Mouse (Mus musculus) limb, embryonic 13.5 days (tissue): ENCODE measurements at regions not wholly inside any gene's neighbourhood (a gene's known extent, or its start where the extent isn't known, plus 50 kb on each side); places are given as distances from the start of the nearest gene placed in this dataset.

Experiments used
- ATAC-seq: fragments of 200-750 bp; cut with Nextera tagmentation; 2 replicates; pipeline ENCODE4 v1.8.0; 2017; ENCODE audit warnings: low read depth, moderate number of reproducible peaks, moderate TSS enrichment; ENCODE audit not compliant: low FRiP score
- H3K27ac ChIP-seq: fragments of 300-500 bp; sonication (generic); 2 replicates; pipeline ENCODE4 v1.5.1; 2015; ENCODE audit warnings: inconsistent platforms, mild to moderate bottlenecking, moderate library complexity
- H3K27me3 ChIP-seq: fragments of 300-500 bp; sonication (generic); 2 replicates; pipeline ENCODE4 v1.6.1; 2015; ENCODE audit warnings: mild to moderate bottlenecking, inconsistent platforms
- H3K36me3 ChIP-seq: fragments of 300-500 bp; sonication (generic); 2 replicates; pipeline ENCODE4 v1.6.1; 2015; ENCODE audit warnings: inconsistent platforms, mild to moderate bottlenecking, moderate library complexity
- H3K4me1 ChIP-seq: fragments of 300-500 bp; sonication (generic); 2 replicates; pipeline ENCODE4 v1.6.1; 2015; ENCODE audit warnings: inconsistent platforms
- H3K4me2 ChIP-seq: fragments of 300-500 bp; sonication (generic); replicated peaks from 2 replicates; pipeline ENCODE4 v1.6.1; 2015; ENCODE audit warnings: inconsistent platforms, mild to moderate bottlenecking, moderate library complexity
- H3K4me3 ChIP-seq: fragments of 300-500 bp; sonication (generic); 2 replicates; pipeline ENCODE4 v1.5.1; 2015; ENCODE audit warnings: moderate library complexity, mild to moderate bottlenecking, inconsistent platforms
- H3K9ac ChIP-seq: fragments of 300-500 bp; sonication (generic); 2 replicates; pipeline ENCODE4 v1.6.1; 2015; ENCODE audit warnings: mild to moderate bottlenecking, inconsistent platforms
- H3K9me3 ChIP-seq: fragments of 300-500 bp; sonication (generic); 2 replicates; pipeline ENCODE4 v1.6.1; 2016; ENCODE audit warnings: inconsistent platforms
- WGBS: fragments of 180-500 bp; shearing (Covaris S2); methylation state at CpG from one replicate; pipeline ENCODE4 v1.1.7; 2015; 5-methylcytosine and 5-hydroxymethylcytosine counted together

DNA sequence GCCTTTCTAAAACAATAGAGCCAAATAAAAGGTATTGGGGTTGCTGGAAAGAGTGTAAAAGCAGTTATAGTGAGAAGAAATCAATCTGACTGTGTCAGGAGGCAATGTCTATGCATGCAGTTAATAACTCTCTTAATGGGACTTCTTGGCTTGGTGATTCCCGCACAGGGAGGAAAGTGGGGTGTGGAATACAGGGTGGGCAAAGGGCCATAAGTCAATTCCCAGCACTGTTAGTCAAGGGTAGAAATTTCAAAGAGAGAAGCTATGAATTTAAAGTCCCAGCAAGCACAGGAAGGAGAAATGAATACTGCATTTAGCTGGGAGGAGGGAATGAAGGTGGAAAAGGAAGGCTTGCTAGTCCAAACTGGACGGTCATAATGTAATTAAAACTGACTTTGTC, 183.0 kb upstream of the Tle1 start:
- H3K4me2 ChIP-seq: no peak overlapping the region
- no peak overlapping the region for H3K27ac ChIP-seq
- no peak overlapping the region for H3K9ac ChIP-seq
- no peaks in the 10 kb centered on the region for H3K36me3 ChIP-seq
- peaks cover 3% of the 10 kb centered on the region; the same call in 1 of the 2 replicates for H3K27me3 ChIP-seq
- no peaks in the 10 kb centered on the region for H3K9me3 ChIP-seq
- no peak for ATAC-seq
- peaks cover 35% of the 10 kb centered on the region for H3K4me1 ChIP-seq
- no peak overlapping the region for H3K4me3 ChIP-seq
- 41% methylated on average over 2 of the region's 2 CpGs for WGBS

DNA sequence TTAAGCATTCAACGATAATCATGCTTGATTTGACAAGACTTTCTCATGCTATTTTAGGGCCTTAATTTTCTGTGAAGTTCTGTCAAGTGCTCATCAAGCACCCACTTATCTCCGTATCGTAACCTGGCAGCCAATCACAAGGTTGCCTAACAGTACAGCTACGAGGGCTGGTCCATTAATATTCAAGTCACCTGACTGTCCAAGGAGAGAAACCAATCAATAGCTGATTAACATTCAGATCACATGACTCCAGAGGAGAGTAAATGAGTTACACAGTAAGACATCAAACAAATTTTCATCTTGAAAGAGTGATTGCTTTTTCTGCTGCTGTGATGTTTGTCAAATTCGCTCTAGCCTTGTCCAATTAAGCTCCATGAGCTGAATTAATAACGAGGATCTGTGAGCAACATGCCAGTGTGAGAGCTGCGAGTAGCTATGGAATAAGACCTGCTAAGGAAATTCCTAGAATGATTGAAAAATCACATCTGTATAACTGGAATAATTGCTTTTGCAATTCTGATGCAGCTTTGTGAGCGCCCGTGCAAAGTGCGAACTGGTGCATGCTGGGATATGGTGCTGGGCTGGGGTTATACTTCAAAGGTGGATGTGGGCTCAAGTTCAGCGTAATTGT, 181.9 kb upstream of the Tle1 start:
- peaks cover 3% of the 10 kb centered on the region; the same call in 1 of the 2 replicates for H3K27me3 ChIP-seq
- no peaks in the 10 kb centered on the region for H3K36me3 ChIP-seq
- H3K4me1 ChIP-seq: peaks cover 35% of the 10 kb centered on the region
- no peaks in the 10 kb centered on the region for H3K9me3 ChIP-seq
- H3K4me3 ChIP-seq: no peak overlapping the region
- WGBS: 75% methylated on average over 11 of the region's 11 CpGs
- ATAC-seq: no peak
- no peak overlapping the region for H3K27ac ChIP-seq
- no peak overlapping the region for H3K9ac ChIP-seq
- no peak overlapping the region for H3K4me2 ChIP-seq

DNA sequence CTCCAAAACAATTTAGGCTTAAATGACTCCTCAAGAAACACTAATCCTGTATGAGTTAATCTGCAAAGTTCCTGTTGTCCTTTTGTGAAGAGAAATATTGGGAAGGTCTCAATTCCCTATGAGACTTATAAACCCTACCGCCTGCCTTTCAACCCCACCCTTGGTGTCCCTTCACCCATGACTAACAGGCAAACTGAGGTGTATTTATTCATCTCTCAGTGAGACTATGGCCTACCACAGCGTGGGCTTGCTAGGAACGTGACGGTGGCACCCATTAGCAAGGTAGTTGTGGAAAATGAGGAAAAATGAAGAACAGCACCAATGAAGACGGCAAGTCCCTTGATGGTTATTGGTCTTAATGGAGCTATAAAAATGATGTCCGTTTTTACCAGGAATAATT, 181.0 kb upstream of the Tle1 start:
- H3K9me3 ChIP-seq: no peaks in the 10 kb centered on the region
- peaks cover 35% of the 10 kb centered on the region for H3K4me1 ChIP-seq
- H3K27me3 ChIP-seq: no peaks in the 10 kb centered on the region
- no peak for ATAC-seq
- H3K36me3 ChIP-seq: no peaks in the 10 kb centered on the region
- H3K9ac ChIP-seq: no peak overlapping the region
- H3K4me3 ChIP-seq: no peak overlapping the region
- no peak overlapping the region for H3K4me2 ChIP-seq
- H3K27ac ChIP-seq: no peak overlapping the region
- 63% methylated on average over 6 of the region's 6 CpGs for WGBS

DNA sequence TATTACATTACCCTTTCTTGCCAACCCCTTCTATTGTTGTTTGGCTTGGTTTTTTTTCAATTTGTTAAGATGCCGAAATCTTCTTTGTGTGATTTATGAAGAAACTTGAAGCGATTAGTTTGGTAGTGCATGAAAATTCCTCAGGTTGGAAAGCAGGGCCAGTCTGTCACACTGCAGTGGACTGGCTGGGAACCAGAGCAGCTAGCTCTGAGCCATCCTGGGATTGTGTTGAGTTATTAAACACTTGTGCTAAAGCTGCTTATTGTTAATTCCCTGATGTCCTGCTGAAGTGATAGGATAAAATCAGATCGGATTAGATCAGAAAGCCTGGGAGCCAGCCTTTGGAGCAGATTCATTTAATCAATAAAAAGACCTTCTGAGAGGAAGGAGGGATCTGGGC, 180.4 kb upstream of the Tle1 start:
- ATAC-seq: no peak
- H3K4me2 ChIP-seq: no peak overlapping the region
- WGBS: 67% methylated on average over 3 of the region's 3 CpGs

DNA sequence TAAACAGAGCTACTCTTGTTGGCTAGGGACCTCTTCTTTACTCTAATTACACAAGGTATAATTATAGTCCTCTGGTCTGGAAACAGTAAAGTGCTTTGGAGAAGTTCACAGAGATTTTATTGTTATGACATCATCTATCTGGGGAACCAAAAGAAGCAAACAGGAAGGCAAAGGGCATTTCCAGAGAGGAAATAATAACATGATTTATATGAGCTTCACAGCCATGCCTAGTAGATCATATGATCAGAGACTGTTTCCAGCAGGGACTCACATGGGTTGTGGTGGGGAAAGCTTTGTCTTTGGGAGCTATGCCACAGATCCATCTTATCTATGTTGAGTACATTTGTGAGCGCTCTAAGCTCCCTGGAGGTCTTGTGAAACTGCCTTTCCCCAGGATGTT, 178.8 kb upstream of the Tle1 start:
- Histone ChIP-seq H3K4me2 (no peak overlapping the region), H3K4me1 (peaks cover 21% of the 10 kb centered on the region), H3K4me3 (no peak overlapping the region), H3K9me3 (no peaks in the 10 kb centered on the region), H3K27ac (no peak overlapping the region; the same call in 1 of the 2 replicates), H3K9ac (no peak overlapping the region), H3K27me3 (no peaks in the 10 kb centered on the region), H3K36me3 (no peaks in the 10 kb centered on the region)
- WGBS: 79% methylated on average over 1 of the region's 1 CpGs
- peak; percentile 64 for ATAC-seq

More for the DNA sequence above, 180.4 kb upstream of the Tle1 start:
- H3K36me3 ChIP-seq: no peaks in the 10 kb centered on the region
- no peak overlapping the region for H3K4me3 ChIP-seq
- H3K27me3 ChIP-seq: no peaks in the 10 kb centered on the region
- no peak overlapping the region for H3K27ac ChIP-seq
- peaks cover 35% of the 10 kb centered on the region for H3K4me1 ChIP-seq
- H3K9me3 ChIP-seq: no peaks in the 10 kb centered on the region
- no peak overlapping the region for H3K9ac ChIP-seq

DNA sequence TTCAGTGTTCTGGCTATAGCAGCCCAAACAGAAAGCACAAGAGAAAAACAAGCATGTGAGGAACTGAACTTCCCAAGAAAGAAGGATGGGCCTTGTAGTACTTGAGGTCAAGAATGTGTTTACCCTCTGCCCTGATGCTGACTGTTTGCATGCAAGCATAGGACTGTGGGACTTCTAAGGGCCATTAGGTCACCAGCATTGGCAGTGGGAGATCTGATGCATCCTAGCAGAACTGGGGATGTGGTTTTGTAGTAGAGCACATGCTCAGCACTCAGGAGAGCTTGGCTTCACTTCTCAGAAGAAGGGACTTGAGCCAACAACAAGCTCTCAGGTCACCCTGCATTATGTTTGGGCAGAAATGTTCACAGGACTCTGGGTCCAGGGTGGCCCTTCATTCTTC, 178.3 kb upstream of the Tle1 start:
- Histone ChIP-seq H3K4me2 (no peak overlapping the region), H3K9ac (no peak overlapping the region), H3K4me1 (peaks cover 16% of the 10 kb centered on the region), H3K27me3 (no peaks in the 10 kb centered on the region), H3K27ac (no peak overlapping the region; the same call in 1 of the 2 replicates), H3K4me3 (no peak overlapping the region), H3K9me3 (no peaks in the 10 kb centered on the region), H3K36me3 (no peaks in the 10 kb centered on the region)
- peak; percentile 43 for ATAC-seq

DNA sequence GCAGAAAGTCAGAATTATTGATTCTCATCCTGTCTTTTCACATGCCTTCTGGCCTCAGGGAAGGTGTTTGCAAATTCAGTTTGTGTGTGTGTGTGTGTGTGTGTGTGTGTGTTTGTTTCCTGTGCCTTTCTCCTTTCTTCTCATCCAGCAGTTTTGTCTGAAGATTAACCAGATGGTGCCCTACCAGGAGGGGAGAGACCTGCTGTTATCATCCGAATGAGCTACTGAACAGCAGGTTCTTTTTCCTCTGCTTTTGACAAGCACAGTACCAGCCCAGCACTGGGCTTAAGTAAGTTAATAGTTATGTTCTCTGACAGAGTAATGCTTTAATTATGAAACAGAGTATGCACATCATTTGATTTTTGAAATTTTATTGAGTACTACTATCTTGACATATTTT, 176.8 kb upstream of the Tle1 start:
- Histone ChIP-seq H3K4me2 (no peak overlapping the region), H3K4me1 (peaks cover 10% of the 10 kb centered on the region; the same call in 1 of the 2 replicates), H3K36me3 (no peaks in the 10 kb centered on the region), H3K9ac (no peak overlapping the region), H3K9me3 (no peaks in the 10 kb centered on the region), H3K4me3 (no peak overlapping the region), H3K27me3 (no peaks in the 10 kb centered on the region), H3K27ac (no peak overlapping the region)
- 62% methylated on average over 1 of the region's 1 CpGs for WGBS
- ATAC-seq: no peak

DNA sequence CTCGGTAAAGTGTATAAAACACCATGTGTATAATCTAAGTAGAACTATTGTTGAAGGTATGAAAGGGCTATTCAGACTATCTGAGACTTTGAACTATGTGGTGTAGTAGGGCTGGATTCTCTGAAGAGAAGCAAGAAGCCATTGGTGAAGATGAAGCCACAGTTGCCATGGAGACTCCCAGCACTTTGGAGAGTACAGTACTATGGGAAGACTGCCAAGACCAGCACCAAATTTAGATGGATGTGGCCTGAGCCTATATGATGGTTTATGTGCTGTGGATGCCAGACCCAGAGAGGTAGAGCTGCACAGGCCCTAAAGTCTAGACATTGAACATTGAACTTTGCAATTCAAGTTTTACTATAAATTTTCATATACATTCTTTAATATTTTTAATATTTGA, 151.3 kb upstream of the Tle1 start:
- Histone ChIP-seq H3K27me3 (no peaks in the 10 kb centered on the region), H3K27ac (no peak overlapping the region), H3K9ac (no peak overlapping the region), H3K9me3 (no peaks in the 10 kb centered on the region), H3K36me3 (no peaks in the 10 kb centered on the region), H3K4me3 (no peak overlapping the region), H3K4me2 (no peak overlapping the region), H3K4me1 (no peaks in the 10 kb centered on the region)
- ATAC-seq: no peak
- 69% methylated on average over 1 of the region's 1 CpGs for WGBS

DNA sequence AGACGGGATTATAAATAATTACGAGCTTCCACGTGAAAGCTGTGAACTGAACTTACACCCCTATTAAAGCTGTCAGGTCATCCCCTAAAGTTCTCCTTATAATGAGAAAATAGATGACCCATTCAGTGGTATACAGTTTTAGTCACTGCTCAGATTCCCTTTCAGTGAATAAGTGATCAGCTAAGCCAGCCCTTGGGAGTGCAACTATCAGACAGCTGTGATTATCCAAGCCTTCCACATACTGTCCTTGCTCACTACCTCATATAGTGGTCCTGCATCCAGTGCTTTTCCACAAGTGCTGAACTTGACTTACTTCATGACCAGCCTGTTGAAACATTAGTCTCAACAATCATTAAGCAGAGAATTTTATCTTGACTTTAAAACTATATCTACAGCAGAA, 131.2 kb upstream of the Tle1 start:
- H3K27me3 ChIP-seq: no peaks in the 10 kb centered on the region
- H3K4me1 ChIP-seq: no peaks in the 10 kb centered on the region
- no peak overlapping the region for H3K4me2 ChIP-seq
- H3K4me3 ChIP-seq: no peak overlapping the region
- H3K9ac ChIP-seq: no peak overlapping the region
- H3K27ac ChIP-seq: no peak overlapping the region
- WGBS: 38% methylated on average over 3 of the region's 3 CpGs
- no peaks in the 10 kb centered on the region for H3K36me3 ChIP-seq
- ATAC-seq: no peak
- H3K9me3 ChIP-seq: no peaks in the 10 kb centered on the region

DNA sequence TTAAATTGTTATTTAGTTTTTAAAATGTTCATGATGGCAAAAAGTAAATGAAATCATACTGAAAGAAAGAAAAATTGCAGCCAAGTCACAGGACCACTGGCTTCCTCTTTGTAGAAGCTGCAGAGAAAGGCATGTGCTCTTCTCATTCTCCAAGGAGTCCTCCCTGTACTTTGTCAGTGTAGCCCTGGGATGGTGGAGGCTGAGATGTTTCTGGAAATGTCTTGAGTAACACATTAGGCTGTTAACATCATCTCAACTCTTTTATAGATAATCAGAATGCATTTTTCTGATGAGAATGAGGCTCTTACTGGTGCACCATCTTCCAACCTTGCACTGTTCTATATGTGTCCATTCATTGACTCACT, 128.3 kb upstream of the Tle1 start:
- no peak for ATAC-seq
- no peak overlapping the region for H3K27ac ChIP-seq
- no peaks in the 10 kb centered on the region for H3K4me1 ChIP-seq
- no peaks in the 10 kb centered on the region for H3K36me3 ChIP-seq
- no peaks in the 10 kb centered on the region for H3K9me3 ChIP-seq
- H3K4me3 ChIP-seq: no peak overlapping the region
- no peak overlapping the region for H3K9ac ChIP-seq
- no peak overlapping the region for H3K4me2 ChIP-seq
- no peaks in the 10 kb centered on the region for H3K27me3 ChIP-seq

DNA sequence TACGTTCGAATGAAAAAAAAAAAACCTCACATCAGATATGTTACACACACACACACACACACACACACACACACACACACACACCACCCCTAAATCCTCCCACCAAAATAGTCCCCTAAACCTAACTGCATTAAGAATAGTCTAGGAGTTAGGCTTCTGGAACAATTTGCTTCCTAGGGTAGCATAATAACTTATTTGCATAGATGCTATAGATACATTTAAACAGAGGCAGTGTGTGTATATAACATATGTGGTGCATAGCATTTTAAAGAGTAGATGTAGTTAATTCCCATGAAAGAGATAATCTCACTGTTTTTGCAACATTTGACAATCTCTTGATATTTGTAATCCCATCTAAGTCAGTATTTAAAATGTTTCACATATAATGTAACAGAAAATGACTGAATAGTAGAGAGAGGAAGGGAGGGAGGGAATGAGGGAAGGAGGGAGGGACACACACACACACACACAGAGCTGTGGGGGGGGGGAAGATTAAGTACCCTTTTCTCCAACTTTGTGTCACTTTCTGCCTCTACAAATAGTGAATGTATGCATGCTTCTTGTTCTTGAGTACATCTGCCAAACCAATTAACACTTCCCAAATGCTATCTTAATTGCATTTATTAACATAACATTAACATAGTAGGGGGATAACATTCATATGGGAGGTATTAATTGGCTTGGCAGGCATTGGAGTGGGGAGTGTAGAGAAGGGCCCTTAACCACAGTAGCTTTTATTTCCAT, 127.7 kb upstream of the Tle1 start:
- WGBS: 86% methylated on average over 2 of the region's 2 CpGs
- Histone ChIP-seq H3K4me3 (no peak overlapping the region), H3K36me3 (no peaks in the 10 kb centered on the region), H3K9ac (no peak overlapping the region), H3K27me3 (no peaks in the 10 kb centered on the region), H3K27ac (no peak overlapping the region), H3K9me3 (no peaks in the 10 kb centered on the region), H3K4me1 (no peaks in the 10 kb centered on the region), H3K4me2 (no peak overlapping the region)
- no peak for ATAC-seq

DNA sequence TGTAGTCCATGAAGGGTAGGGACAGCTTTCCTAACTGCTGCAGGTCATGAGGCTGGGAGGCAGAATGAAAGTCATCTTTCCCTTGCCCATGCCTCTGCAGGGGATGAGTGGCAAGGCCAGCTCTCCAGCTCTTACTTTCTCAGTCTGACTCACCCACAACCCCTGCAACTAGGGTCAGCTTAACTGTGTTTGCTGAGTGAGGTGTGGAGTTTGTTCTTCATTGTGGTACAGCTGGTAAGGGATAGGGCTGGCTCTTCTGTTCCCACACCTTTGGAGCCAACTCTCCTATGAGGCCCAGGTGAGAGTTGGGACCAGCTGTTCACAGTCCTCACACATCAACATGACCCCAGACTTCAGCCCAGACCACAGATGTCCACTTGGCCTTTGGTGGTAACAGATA, 124.2 kb upstream of the Tle1 start:
- Histone ChIP-seq H3K27ac (no peak overlapping the region), H3K27me3 (no peaks in the 10 kb centered on the region), H3K4me2 (no peak overlapping the region), H3K4me1 (no peaks in the 10 kb centered on the region), H3K36me3 (no peaks in the 10 kb centered on the region), H3K9me3 (no peaks in the 10 kb centered on the region), H3K9ac (no peak overlapping the region), H3K4me3 (no peak overlapping the region)
- ATAC-seq: no peak

DNA sequence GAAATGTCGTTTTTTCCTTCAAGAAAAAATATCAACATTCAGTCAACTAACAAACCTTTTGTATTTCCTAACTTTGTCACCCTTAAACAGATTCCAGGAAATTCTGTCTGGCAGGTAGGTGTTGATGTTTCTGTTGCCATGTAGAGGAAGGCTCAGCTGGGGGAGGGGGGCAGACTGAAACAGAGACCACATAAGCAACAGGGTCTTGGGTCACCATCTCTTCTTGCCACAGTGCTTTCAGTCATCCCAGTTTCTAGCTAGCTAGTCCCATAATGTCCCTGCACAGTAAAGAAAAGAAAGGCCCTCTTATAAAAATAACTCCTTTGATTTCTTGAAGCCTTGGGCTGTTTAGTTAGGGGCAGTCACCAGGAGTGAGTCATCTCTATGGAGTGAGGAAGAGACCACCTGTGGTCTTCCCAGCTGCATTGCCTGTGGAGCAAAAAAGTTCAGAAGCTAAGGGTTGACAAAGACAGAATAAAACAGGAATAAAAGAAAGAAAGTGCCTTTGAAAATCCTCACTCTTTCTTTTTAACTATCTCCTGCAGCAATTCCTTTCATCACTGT, 84.5 kb upstream of the Tle1 start:
- Histone ChIP-seq H3K4me2 (no peak overlapping the region), H3K4me3 (no peak overlapping the region), H3K36me3 (no peaks in the 10 kb centered on the region), H3K9ac (no peak overlapping the region), H3K27me3 (no peaks in the 10 kb centered on the region), H3K27ac (no peak overlapping the region), H3K4me1 (no peaks in the 10 kb centered on the region), H3K9me3 (no peaks in the 10 kb centered on the region)
- 43% methylated on average over 1 of the region's 1 CpGs for WGBS
- no peak for ATAC-seq
